Mouse (Mus musculus): Measurements from ENCODE around the gene Ssc4d. TPM values are rescaled to one million over a fixed set of nuclear protein-coding genes. Genes with fewer than 3 reads are reported as not detected.

Ssc4d gene
- polyA plus RNA-seq (2014; fragmentation: Nextera tagmentation; extraction: Ambion mirVana): 1.4 and 1.9 TPM in 2 replicates

DNA sequence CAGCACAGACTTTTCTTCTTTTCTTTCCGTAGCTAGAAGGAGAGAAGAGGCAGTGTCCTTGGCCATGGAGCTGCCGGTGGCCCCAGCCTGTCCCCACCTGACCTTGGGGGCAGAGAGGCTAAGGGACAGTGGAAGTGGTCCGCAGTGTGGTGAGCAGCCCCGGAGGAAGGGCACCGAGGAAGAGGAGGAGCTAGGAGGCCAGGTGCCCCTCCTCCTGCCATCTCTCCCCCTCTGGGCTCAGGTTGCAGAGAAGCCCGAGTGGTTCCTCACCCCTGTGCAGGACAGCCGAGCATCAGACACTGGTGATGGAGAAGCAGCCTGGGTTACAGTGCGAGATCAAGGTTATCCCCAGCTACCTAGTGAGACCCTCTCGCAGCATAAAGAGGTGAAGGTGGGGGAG is at the start of gene Ssc4d:
TSS of gene Ssc4d (minus strand) at position 167 of the 400 bp plus-strand sequence.
- Histone ChIP-seq H3K4me1 (ENCODE audit: control insufficient read depth, insufficient read depth, low read length) (no peaks in the 10 kb centered on the region), H3K36me3 (ENCODE audit: control insufficient read depth, insufficient read depth, low read length) (no peaks in the 10 kb centered on the region), H3K27ac (replicated peaks; ENCODE audit: low read depth, low read length) (no peak within 1 kb of the TSS), H3K4me3 (replicated peaks; ENCODE audit: low read depth, low read length) (no peak within 1 kb of the TSS), H3K4me2 (ENCODE audit: low read length) (no peak within 1 kb of the TSS), H3K9ac (replicated peaks; ENCODE audit: low read length) (no peak within 1 kb of the TSS), H3K9me3 (ENCODE audit: control insufficient read depth, low read length) (no peaks in the 10 kb centered on the region), H3K27me3 (ENCODE audit: control insufficient read depth, insufficient read depth, low read length) (no peaks in the 10 kb centered on the region)
- no peak for DNase-seq
- WGBS: 17% methylated on average over 9 of the region's 9 CpGs
- no peak for ATAC-seq (ENCODE audit: low FRiP score, low TSS enrichment)

DNA sequence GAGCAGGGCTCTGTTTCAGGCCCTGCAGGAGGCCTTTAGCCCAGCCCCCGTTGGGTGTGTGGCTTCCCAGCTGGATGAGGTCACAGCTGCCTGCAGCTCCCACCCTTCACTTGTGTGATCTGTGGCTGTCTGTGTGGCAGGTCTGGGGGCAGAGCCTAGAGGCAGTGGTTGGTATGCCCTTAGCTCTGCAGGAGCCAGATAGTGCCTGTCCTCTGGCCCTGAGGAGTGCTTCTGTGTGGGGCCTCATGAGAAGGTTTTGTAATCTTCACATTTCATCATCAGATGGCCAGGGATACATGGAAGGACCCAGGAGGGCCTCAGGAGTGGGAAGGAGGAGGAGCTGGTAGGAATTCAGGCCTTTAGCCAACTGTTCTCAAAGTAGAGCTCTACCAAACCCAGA is 45.6 kb upstream of the Ssc4d start:
- Histone ChIP-seq H3K9ac (replicated peaks; ENCODE audit: low read length) (no peak overlapping the region), H3K4me3 (replicated peaks; ENCODE audit: low read depth, low read length) (no peak overlapping the region), H3K4me1 (ENCODE audit: control insufficient read depth, insufficient read depth, low read length) (no peaks in the 10 kb centered on the region), H3K27ac (replicated peaks; ENCODE audit: low read depth, low read length) (no peak overlapping the region), H3K4me2 (ENCODE audit: low read length) (no peak overlapping the region), H3K27me3 (ENCODE audit: control insufficient read depth, insufficient read depth, low read length) (no peaks in the 10 kb centered on the region), H3K9me3 (ENCODE audit: control insufficient read depth, low read length) (no peaks in the 10 kb centered on the region), H3K36me3 (ENCODE audit: control insufficient read depth, insufficient read depth, low read length) (peaks cover 28% of the 10 kb centered on the region)
- ATAC-seq (ENCODE audit: low FRiP score, low TSS enrichment): no peak
- 46% methylated on average over 1 of the region's 1 CpGs for WGBS
- no peak for DNase-seq

GRCm38 (mm10) chr5:136018726-136019125 is 44.4 kb upstream of the Ssc4d start:
- H3K27ac ChIP-seq (replicated peaks; ENCODE audit: low read depth, low read length): no peak overlapping the region
- H3K4me2 ChIP-seq (ENCODE audit: low read length): no peak overlapping the region
- DNase-seq (no peak), ATAC-seq (ENCODE audit: low FRiP score, low TSS enrichment) (no peak)
- H3K9ac ChIP-seq (replicated peaks; ENCODE audit: low read length): no peak overlapping the region
- H3K4me3 ChIP-seq (replicated peaks; ENCODE audit: low read depth, low read length): no peak overlapping the region
- H3K36me3 ChIP-seq (ENCODE audit: control insufficient read depth, insufficient read depth, low read length): peaks cover 33% of the 10 kb centered on the region
- H3K27me3 ChIP-seq (ENCODE audit: control insufficient read depth, insufficient read depth, low read length): no peaks in the 10 kb centered on the region
- no peaks in the 10 kb centered on the region for H3K9me3 ChIP-seq (ENCODE audit: control insufficient read depth, low read length)
- 94% methylated on average over 2 of the region's 2 CpGs for WGBS
- no peaks in the 10 kb centered on the region for H3K4me1 ChIP-seq (ENCODE audit: control insufficient read depth, insufficient read depth, low read length)

- ATAC-seq (ENCODE audit: low FRiP score, low TSS enrichment) (no peak), DNase-seq (no peak)
- Histone ChIP-seq H3K4me2 (ENCODE audit: low read length) (no peak overlapping the region), H3K4me1 (ENCODE audit: control insufficient read depth, insufficient read depth, low read length) (no peaks in the 10 kb centered on the region), H3K27ac (replicated peaks; ENCODE audit: low read depth, low read length) (no peak overlapping the region), H3K36me3 (ENCODE audit: control insufficient read depth, insufficient read depth, low read length) (peaks cover 44% of the 10 kb centered on the region), H3K4me3 (replicated peaks; ENCODE audit: low read depth, low read length) (no peak overlapping the region), H3K9ac (replicated peaks; ENCODE audit: low read length) (no peak overlapping the region), H3K9me3 (ENCODE audit: control insufficient read depth, low read length) (no peaks in the 10 kb centered on the region), H3K27me3 (ENCODE audit: control insufficient read depth, insufficient read depth, low read length) (no peaks in the 10 kb centered on the region)
- 80% methylated on average over 6 of the region's 6 CpGs for WGBS
These were observed 42.9 kb upstream of the Ssc4d start for GRCm38 (mm10) chr5:136017262-136017661.

GRCm38 (mm10) chr5:136016014-136016876 is 41.9 kb upstream of the Ssc4d start:
- peak; percentile 68 for DNase-seq
- no peak overlapping the region for H3K27ac ChIP-seq (replicated peaks; ENCODE audit: low read depth, low read length)
- H3K4me3 ChIP-seq (replicated peaks; ENCODE audit: low read depth, low read length): no peak overlapping the region
- no peaks in the 10 kb centered on the region for H3K9me3 ChIP-seq (ENCODE audit: control insufficient read depth, low read length)
- no peaks in the 10 kb centered on the region for H3K27me3 ChIP-seq (ENCODE audit: control insufficient read depth, insufficient read depth, low read length)
- ATAC-seq (ENCODE audit: low FRiP score, low TSS enrichment): no peak
- H3K36me3 ChIP-seq (ENCODE audit: control insufficient read depth, insufficient read depth, low read length): peaks cover 44% of the 10 kb centered on the region
- no peak overlapping the region for H3K9ac ChIP-seq (replicated peaks; ENCODE audit: low read length)
- no peak overlapping the region for H3K4me2 ChIP-seq (ENCODE audit: low read length)
- H3K4me1 ChIP-seq (ENCODE audit: control insufficient read depth, insufficient read depth, low read length): no peaks in the 10 kb centered on the region
- WGBS: 76% methylated on average over 10 of the region's 10 CpGs

DNA sequence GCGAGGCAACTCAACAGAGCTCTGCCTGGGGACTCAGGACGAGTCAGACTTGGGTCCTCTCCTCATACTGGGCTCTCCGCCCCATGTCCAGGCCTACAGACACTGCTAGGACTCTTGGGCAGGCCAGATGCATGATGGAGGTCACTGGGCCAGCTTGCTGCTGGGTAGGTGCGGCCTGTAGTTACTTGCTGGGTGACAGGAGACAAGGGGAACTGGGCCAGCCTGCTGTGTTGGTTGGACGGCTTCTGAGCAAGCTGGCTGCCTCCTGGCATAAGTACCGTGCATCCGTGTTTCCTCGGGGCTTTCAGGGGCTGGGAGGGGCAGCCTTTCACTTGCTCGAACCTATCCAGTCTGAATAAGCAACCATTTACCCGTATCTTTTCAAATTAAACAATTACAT is 41.3 kb upstream of the Ssc4d start:
- DNase-seq (no peak), ATAC-seq (ENCODE audit: low FRiP score, low TSS enrichment) (no peak)
- 81% methylated on average over 10 of the region's 10 CpGs for WGBS
- no peak overlapping the region for H3K4me2 ChIP-seq (ENCODE audit: low read length)
- no peaks in the 10 kb centered on the region for H3K27me3 ChIP-seq (ENCODE audit: control insufficient read depth, insufficient read depth, low read length)
- H3K9me3 ChIP-seq (ENCODE audit: control insufficient read depth, low read length): no peaks in the 10 kb centered on the region
- H3K27ac ChIP-seq (replicated peaks; ENCODE audit: low read depth, low read length): no peak overlapping the region
- H3K9ac ChIP-seq (replicated peaks; ENCODE audit: low read length): no peak overlapping the region
- peaks cover 49% of the 10 kb centered on the region for H3K36me3 ChIP-seq (ENCODE audit: control insufficient read depth, insufficient read depth, low read length)
- no peak overlapping the region for H3K4me3 ChIP-seq (replicated peaks; ENCODE audit: low read depth, low read length)
- H3K4me1 ChIP-seq (ENCODE audit: control insufficient read depth, insufficient read depth, low read length): no peaks in the 10 kb centered on the region

- H3K36me3 ChIP-seq (ENCODE audit: control insufficient read depth, insufficient read depth, low read length): peaks cover 53% of the 10 kb centered on the region
- ATAC-seq (ENCODE audit: low FRiP score, low TSS enrichment) (no peak), DNase-seq (no peak)
- H3K4me2 ChIP-seq (ENCODE audit: low read length): no peak overlapping the region
- no peaks in the 10 kb centered on the region for H3K4me1 ChIP-seq (ENCODE audit: control insufficient read depth, insufficient read depth, low read length)
- H3K9me3 ChIP-seq (ENCODE audit: control insufficient read depth, low read length): no peaks in the 10 kb centered on the region
- 84% methylated on average over 10 of the region's 10 CpGs for WGBS
- H3K27ac ChIP-seq (replicated peaks; ENCODE audit: low read depth, low read length): no peak overlapping the region
- no peak overlapping the region for H3K9ac ChIP-seq (replicated peaks; ENCODE audit: low read length)
- no peaks in the 10 kb centered on the region for H3K27me3 ChIP-seq (ENCODE audit: control insufficient read depth, insufficient read depth, low read length)
- no peak overlapping the region for H3K4me3 ChIP-seq (replicated peaks; ENCODE audit: low read depth, low read length)
These were observed 40.5 kb upstream of the Ssc4d start for GRCm38 (mm10) chr5:136014877-136015276.

DNA sequence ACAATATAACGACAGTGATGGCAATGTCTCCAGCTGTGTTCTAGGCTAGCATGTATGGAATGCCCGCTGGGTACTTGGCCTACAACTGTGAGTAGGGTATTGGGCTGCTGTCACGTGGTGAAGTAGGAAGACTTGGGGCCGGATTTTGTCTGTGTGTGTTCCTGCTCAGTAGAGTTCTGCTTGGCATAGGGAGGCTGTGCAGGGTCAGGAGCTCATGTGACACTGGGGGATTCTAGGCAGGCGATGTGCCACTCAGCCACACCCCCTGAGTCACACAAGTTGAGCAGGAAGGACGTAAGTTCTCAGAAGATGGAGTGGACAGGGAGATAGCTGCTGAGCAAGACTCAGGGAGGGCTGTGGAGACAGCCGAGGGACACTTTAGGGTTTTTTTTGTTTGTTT is 33.4 kb upstream of the Ssc4d start:
- Histone ChIP-seq H3K4me1 (ENCODE audit: control insufficient read depth, insufficient read depth, low read length) (no peaks in the 10 kb centered on the region), H3K4me2 (ENCODE audit: low read length) (no peak overlapping the region), H3K36me3 (ENCODE audit: control insufficient read depth, insufficient read depth, low read length) (peaks cover 28% of the 10 kb centered on the region), H3K27ac (replicated peaks; ENCODE audit: low read depth, low read length) (no peak overlapping the region), H3K9ac (replicated peaks; ENCODE audit: low read length) (no peak overlapping the region), H3K27me3 (ENCODE audit: control insufficient read depth, insufficient read depth, low read length) (no peaks in the 10 kb centered on the region), H3K9me3 (ENCODE audit: control insufficient read depth, low read length) (no peaks in the 10 kb centered on the region), H3K4me3 (replicated peaks; ENCODE audit: low read depth, low read length) (no peak overlapping the region)
- WGBS: 84% methylated on average over 7 of the region's 7 CpGs
- DNase-seq (no peak), ATAC-seq (ENCODE audit: low FRiP score, low TSS enrichment) (no peak)

DNA sequence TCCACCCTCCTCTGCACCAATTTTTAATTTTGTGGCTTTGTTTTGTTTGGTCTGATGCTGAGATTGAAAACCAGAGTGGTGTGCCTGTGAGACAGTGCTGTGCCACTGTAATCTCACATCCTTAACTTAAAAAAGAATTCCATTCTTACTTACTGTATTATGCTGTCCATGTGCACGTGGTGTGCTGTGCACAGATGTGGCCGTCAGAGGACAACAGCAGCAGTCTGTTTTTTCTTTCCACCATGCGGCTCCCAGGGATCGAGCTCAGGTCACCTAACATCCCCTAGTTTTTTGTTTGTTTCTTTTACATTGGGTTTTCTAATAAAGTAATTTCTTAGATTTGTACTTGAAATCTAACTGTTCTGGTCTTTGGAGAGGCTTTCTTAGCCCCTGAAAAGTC is 30.2 kb upstream of the Ssc4d start:
- H3K9ac ChIP-seq (replicated peaks; ENCODE audit: low read length): no peak overlapping the region
- DNase-seq (no peak), ATAC-seq (ENCODE audit: low FRiP score, low TSS enrichment) (no peak)
- peaks cover 5% of the 10 kb centered on the region; the same call in 1 of the 2 replicates for H3K36me3 ChIP-seq (ENCODE audit: control insufficient read depth, insufficient read depth, low read length)
- H3K4me2 ChIP-seq (ENCODE audit: low read length): no peak overlapping the region
- no peaks in the 10 kb centered on the region for H3K4me1 ChIP-seq (ENCODE audit: control insufficient read depth, insufficient read depth, low read length)
- H3K27ac ChIP-seq (replicated peaks; ENCODE audit: low read depth, low read length): no peak overlapping the region
- H3K4me3 ChIP-seq (replicated peaks; ENCODE audit: low read depth, low read length): no peak overlapping the region
- no peaks in the 10 kb centered on the region for H3K27me3 ChIP-seq (ENCODE audit: control insufficient read depth, insufficient read depth, low read length)
- H3K9me3 ChIP-seq (ENCODE audit: control insufficient read depth, low read length): no peaks in the 10 kb centered on the region
- 85% methylated on average over 4 of the region's 4 CpGs for WGBS
